In the genomic region with DNA sequence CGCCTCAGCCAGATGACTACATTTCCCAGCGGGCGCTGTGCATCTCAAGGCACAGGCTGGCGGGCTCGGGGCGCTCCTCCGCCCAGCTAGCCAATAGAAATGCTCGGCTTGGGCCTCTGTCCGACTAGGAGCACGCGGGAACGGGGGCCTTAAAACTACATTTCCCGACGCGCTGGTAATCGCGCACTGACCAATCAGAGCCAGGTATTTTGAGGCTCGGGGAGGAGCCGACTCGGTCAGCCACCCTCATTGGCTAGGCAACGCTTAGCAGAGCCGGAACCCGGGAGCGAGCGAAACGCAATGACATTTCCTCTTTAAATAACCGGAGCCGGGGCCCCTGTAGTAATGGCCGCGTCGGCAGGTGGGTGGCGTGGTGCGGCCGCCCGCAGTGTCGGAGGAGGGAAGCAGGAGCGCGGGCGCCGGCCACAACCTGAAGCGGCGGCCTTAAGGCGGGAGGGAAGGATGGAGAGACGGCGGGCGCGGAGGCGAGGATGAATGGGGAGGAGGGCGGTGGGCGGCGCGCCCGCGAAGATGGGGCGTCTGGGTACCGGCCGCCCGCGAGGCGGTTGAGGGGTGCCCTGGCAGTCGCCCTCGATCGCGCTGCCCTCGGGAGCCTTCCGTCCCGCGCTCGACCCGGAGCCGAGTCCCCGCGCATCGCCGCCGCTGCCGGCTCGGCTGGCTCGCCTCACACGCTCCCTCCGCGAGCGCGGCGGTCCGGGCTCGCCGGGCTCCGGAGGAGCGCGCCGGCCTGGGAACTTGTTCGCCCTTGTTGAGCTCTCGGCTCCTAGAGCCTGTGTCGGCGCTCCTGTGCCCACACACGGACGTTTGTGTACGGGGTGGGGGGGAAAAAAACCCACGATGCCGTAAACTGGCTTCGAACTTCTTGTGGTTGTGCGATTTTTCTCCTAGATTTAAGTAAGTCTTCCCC, we compare ENCODE assay signal across 7 mouse cellular contexts. TPM values are rescaled to one million over a fixed set of nuclear protein-coding genes. Genes with fewer than 3 reads are reported as not detected.
DNase-seq lines count a peak whose midpoint lies in the region; ATAC-seq and TF ChIP-seq lines count a peak whose summit lies in the region.

No protein-coding gene starts in this region.

- H3K27ac ChIP-seq in embryonic facial prominence, embryonic 10.5 days (replicated peaks) = peak overlapping the region; percentile 89
- H3K27ac ChIP-seq in intestine, postnatal 0 days (ENCODE audit: low read depth, low read length) = no peak overlapping the region
- peak overlapping the region; percentile 86 for H3K27ac ChIP-seq in midbrain, embryonic 12.5 days (replicated peaks)
- no peak overlapping the region for H3K27ac ChIP-seq in small intestine, adult 2 months (ENCODE audit: insufficient read depth, low read depth, low read length)

- peak overlapping the region; percentile 89 for H3K4me3 ChIP-seq in embryonic facial prominence, embryonic 10.5 days
- H3K4me3 ChIP-seq in intestine, postnatal 0 days (ENCODE audit: low read depth, low read length) = peak overlapping the region; percentile 90
- peak overlapping the region; percentile 89 for H3K4me3 ChIP-seq in midbrain, embryonic 12.5 days
- H3K4me3 ChIP-seq in small intestine, adult 2 months (ENCODE audit: low read depth, low read length) = peak overlapping the region; percentile 95

- peak; percentile 63; the same call in 1 of the 2 replicates for TF ChIP-seq POLR2A in small intestine, adult 2 months (IDR thresholded peaks at IDR 0.05; ENCODE audit: low read depth, low read length)

- peaks cover 12% of the 10 kb centered on the region for H3K4me1 ChIP-seq in embryonic facial prominence, embryonic 10.5 days
- H3K4me1 ChIP-seq in intestine, postnatal 0 days (replicated peaks; ENCODE audit: control insufficient read depth, insufficient read depth, low read length) = peaks cover 5% of the 10 kb centered on the region; the same call in 1 of the 2 replicates
- H3K4me1 ChIP-seq in midbrain, embryonic 12.5 days = peaks cover 14% of the 10 kb centered on the region
- H3K4me1 ChIP-seq in small intestine, adult 2 months (ENCODE audit: control insufficient read depth, insufficient read depth, insufficient read length, low read length) = no peaks in the 10 kb centered on the region; the same call in 1 of the 2 replicates

- under 1% methylated on average over 103 of the region's 103 CpGs for WGBS in embryonic facial prominence, embryonic 10.5 days
- under 1% methylated on average over 81 of the region's 103 CpGs for WGBS in intestine, postnatal 0 days
- WGBS in midbrain, embryonic 12.5 days = under 1% methylated on average over 98 of the region's 103 CpGs
- under 1% methylated on average over 103 of the region's 103 CpGs for WGBS in small intestine, adult 2 months

- ATAC-seq in intestine, postnatal 0 days = peak; percentile 100
- ATAC-seq in midbrain, embryonic 12.5 days (ENCODE audit: low FRiP score, low read depth) = peak; percentile 99

- peak overlapping the region; percentile 83 for H3K4me2 ChIP-seq in intestine, postnatal 0 days (replicated peaks; ENCODE audit: low read depth)
- peak overlapping the region; percentile 62 for H3K4me2 ChIP-seq in midbrain, embryonic 12.5 days (replicated peaks)

- peaks cover 16% of the 10 kb centered on the region for H3K36me3 ChIP-seq in embryonic facial prominence, embryonic 10.5 days (replicated peaks)
- H3K36me3 ChIP-seq in intestine, postnatal 0 days (ENCODE audit: control insufficient read depth, insufficient read depth) = no peaks in the 10 kb centered on the region
- peaks cover 13% of the 10 kb centered on the region for H3K36me3 ChIP-seq in midbrain, embryonic 12.5 days
- H3K36me3 ChIP-seq in small intestine, adult 2 months (ENCODE audit: control insufficient read depth, insufficient read depth, low read length) = peaks cover 2% of the 10 kb centered on the region; the same call in 1 of the 2 replicates

- intact Hi-C loops in left cerebral cortex, postnatal 4 days (cut with DNase I) = no loop called here

- TF ChIP-seq CTCF in intestine, postnatal 0 days (IDR thresholded peaks at IDR 0.05; ENCODE audit: low read depth) = peak; percentile 56
- no peak for TF ChIP-seq CTCF in small intestine, adult 2 months (IDR thresholded peaks at IDR 0.05; ENCODE audit: extremely low read depth, insufficient read length, insufficient replicate concordance, low read depth, low read length)

- H3K9me3 ChIP-seq in embryonic facial prominence, embryonic 10.5 days = no peaks in the 10 kb centered on the region
- no peaks in the 10 kb centered on the region for H3K9me3 ChIP-seq in intestine, postnatal 0 days (ENCODE audit: control insufficient read depth)
- no peaks in the 10 kb centered on the region for H3K9me3 ChIP-seq in midbrain, embryonic 12.5 days

- peak; percentile 92 for DNase-seq in adrenal gland, postnatal 10 days
- DNase-seq in embryonic facial prominence, embryonic 10.5 days (ENCODE audit: low spot score) = peak; percentile 97
- peak; percentile 90 for DNase-seq in gonadal fat pad, adult 2 months (ENCODE audit: low read depth)
- peak; percentile 96 for DNase-seq in left cerebral cortex, postnatal 4 days

- H3K9ac ChIP-seq in intestine, postnatal 0 days (ENCODE audit: low read depth, low read length) = peak overlapping the region; percentile 45
- H3K9ac ChIP-seq in midbrain, embryonic 12.5 days (replicated peaks) = peak overlapping the region; percentile 84

- no peaks in the 10 kb centered on the region for H3K27me3 ChIP-seq in embryonic facial prominence, embryonic 10.5 days (replicated peaks; ENCODE audit: low read depth, poor library complexity, severe bottlenecking)
- H3K27me3 ChIP-seq in intestine, postnatal 0 days (replicated peaks; ENCODE audit: control insufficient read depth, insufficient read depth, low read length) = peaks cover 1% of the 10 kb centered on the region; the same call in 1 of the 2 replicates
- peaks cover 8% of the 10 kb centered on the region; the same call in 1 of the 2 replicates for H3K27me3 ChIP-seq in midbrain, embryonic 12.5 days
- H3K27me3 ChIP-seq in small intestine, adult 2 months (ENCODE audit: control insufficient read depth, insufficient read depth, low read length) = no peaks in the 10 kb centered on the region

RNA-seq across cellular contexts. Expression of a gene that starts 0.8 kb away (rescaled TPM):
- total RNA-seq in adrenal gland, postnatal 10 days (2021) = 1 to 10 TPM; 1.8 to 2.6 TPM
- polyA plus RNA-seq in embryonic facial prominence, embryonic 10.5 days (2016; fragmentation: Nextera tagmentation; extraction: Ambion mirVana) = 7.1 and 9.7 TPM in 2 replicates
- polyA plus RNA-seq in gonadal fat pad, adult 2 months (2012; rRNA removed) = 0.71 and 0.77 TPM in 2 replicates
- polyA plus RNA-seq in intestine, postnatal 0 days (2015; fragmentation: Nextera tagmentation; extraction: Ambion mirVana) = 1.4 and 1.6 TPM in 2 replicates
- total RNA-seq in left cerebral cortex, postnatal 4 days (2021) = 10 to 100 TPM in 1 of 2 experiments, 1 to 10 TPM in 1; 8.0 to 10.5 TPM
- 6.3 and 8.7 TPM in 2 replicates for polyA plus RNA-seq in midbrain, embryonic 12.5 days (2016; fragmentation: Nextera tagmentation; extraction: Ambion mirVana)
- polyA plus RNA-seq in small intestine, adult 2 months (2012; rRNA removed) = 0.04 and 0.08 TPM in 2 replicates

Comparison
In these comparisons a context has a peak if more than half of its experiments do, and no peak if none do; other contexts are left out.
1. H3K27ac ChIP-seq: peak in embryonic facial prominence, embryonic 10.5 days (single experiment) and midbrain, embryonic 12.5 days (single experiment); none in intestine, postnatal 0 days (single experiment) and small intestine, adult 2 months (single experiment).
2. Peak in every context shown above with its lines, with median percentiles within 50 percentile points of each other: DNase-seq and H3K4me3 ChIP-seq.